Mouse (Mus musculus): ENCODE results near the gene Gdpgp1. TPM values are rescaled to one million over a fixed set of nuclear protein-coding genes. Genes with fewer than 3 reads are reported as not detected.

The Gdpgp1 gene
- 5.2 TPM for total RNA-seq (2023)

GRCm38 (mm10) chr7:80232489-80233029 lies at the start of gene Gdpgp1, which contains the start of gene Cib1:
Gdpgp1 (plus strand) TSS chr7:80232865.
Cib1 (minus strand) TSS chr7:80232813.

GRCm38 (mm10) chr7:80186531-80187296 lies 46.0 kb upstream of the Gdpgp1 start, which contains the start of gene Sema4b:
Sema4b (plus strand) TSS chr7:80186841.

GRCm38 (mm10) chr7:80246148-80246721 lies 13.6 kb downstream of the Gdpgp1 start, which contains the start of gene Ttll13:
Ttll13 (plus strand) TSS chr7:80246376.

GRCm38 (mm10) chr7:80260625-80261371 lies 28.1 kb downstream of the Gdpgp1 start, which contains the start of gene Ngrn:
Ngrn (plus strand) TSS chr7:80261215.

GRCm38 (mm10) chr7:80268897-80269750 lies 36.5 kb downstream of the Gdpgp1 start, which contains the start of gene Vps33b:
Vps33b (plus strand) TSS chr7:80269649.

Other genes starting within 250 kb of the Gdpgp1 start
- gene Zfp710, start 208.1 kb upstream of the Gdpgp1 start, total RNA-seq (2023) = 26.3 TPM
- 38.2 TPM for gene Idh2, start 117.5 kb upstream of the Gdpgp1 start, total RNA-seq (2023)
- gene Sema4b, start 46.0 kb upstream of the Gdpgp1 start, total RNA-seq (2023) = 48.9 TPM
- 49.5 TPM for gene Cib1, start 52 bp upstream of the Gdpgp1 start, total RNA-seq (2023)
- gene Ttll13, start 13.5 kb downstream of the Gdpgp1 start, total RNA-seq (2023) = 1.8 TPM
- 17.9 TPM for gene Ngrn, start 28.4 kb downstream of the Gdpgp1 start, total RNA-seq (2023)
- gene Vps33b, start 36.8 kb downstream of the Gdpgp1 start, total RNA-seq (2023) = 34.9 TPM
- gene Prc1, start 61.6 kb downstream of the Gdpgp1 start, total RNA-seq (2023) = 2.6 TPM
- gene Rccd1, start 91.6 kb downstream of the Gdpgp1 start, total RNA-seq (2023) = 34.9 TPM
- 135 TPM for gene Unc45a, start 108.1 kb downstream of the Gdpgp1 start, total RNA-seq (2023)
- gene Hddc3, start 110.2 kb downstream of the Gdpgp1 start, total RNA-seq (2023) = 8.1 TPM
- gene Man2a2, start 138.5 kb downstream of the Gdpgp1 start, total RNA-seq (2023) = 99.7 TPM
- 8.6 TPM for gene Fes, start 155.1 kb downstream of the Gdpgp1 start, total RNA-seq (2023)
- 66.4 TPM for gene Furin, start 172.6 kb downstream of the Gdpgp1 start, total RNA-seq (2023)